Mouse (Mus musculus) left cerebral cortex, adult 18-20 months (tissue): ENCODE results near the gene Vmn1r135. TPM values are rescaled to one million over a fixed set of nuclear protein-coding genes. Genes with fewer than 3 reads are reported as not detected.
"Not testable (repeated sequence)": the region's sequence is repeated elsewhere in the genome, so short reads cannot be mapped to it uniquely, and the experiment has no call there.

Experiments used
- DNase-seq, 2 experiments: peaks; one replicate each; pipeline ENCODE4 v3.0.0; 2021 to 2022; ENCODE audit warnings: low spot score in 2 of 2, mixed read lengths in 1 of 2
- long read RNA-seq, 2 experiments: library from polyadenylated mRNA; stranded (forward); transcript quantifications; one replicate each; pipeline ENCODE4 v2.0.0; 2021
- total RNA-seq, 2 experiments: library from RNA; stranded (reverse); gene quantifications; 2 replicates each; pipeline ENCODE4 v1.2.3; 2021

The Vmn1r135 gene
- total RNA-seq = not detected
- long read RNA-seq, experiment 1 = 0 reads
- long read RNA-seq, experiment 2 = 0 reads

DNA sequence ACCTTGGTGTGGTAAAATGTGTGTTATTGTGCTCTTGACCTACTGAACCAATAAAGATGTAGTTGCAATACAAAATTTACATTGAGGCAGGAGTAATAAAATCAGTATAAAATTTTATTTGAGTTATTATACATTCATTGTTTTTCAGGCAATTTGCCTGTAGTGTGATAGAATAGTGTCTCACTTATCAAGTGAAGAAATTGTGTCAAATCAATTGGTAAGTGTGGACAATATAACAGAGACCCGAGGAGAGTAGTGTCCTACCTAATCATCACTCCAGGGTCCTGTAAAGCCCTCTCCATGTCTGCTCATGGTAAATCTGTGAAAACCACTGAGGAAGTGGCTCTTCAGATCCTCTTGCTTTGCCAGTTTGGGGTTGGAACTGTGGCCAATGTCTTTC lies at the start of gene Vmn1r135:
Vmn1r135 (plus strand) TSS at position 301 of the 400 bp plus-strand sequence.
- not testable (repeated sequence) for DNase-seq

DNA sequence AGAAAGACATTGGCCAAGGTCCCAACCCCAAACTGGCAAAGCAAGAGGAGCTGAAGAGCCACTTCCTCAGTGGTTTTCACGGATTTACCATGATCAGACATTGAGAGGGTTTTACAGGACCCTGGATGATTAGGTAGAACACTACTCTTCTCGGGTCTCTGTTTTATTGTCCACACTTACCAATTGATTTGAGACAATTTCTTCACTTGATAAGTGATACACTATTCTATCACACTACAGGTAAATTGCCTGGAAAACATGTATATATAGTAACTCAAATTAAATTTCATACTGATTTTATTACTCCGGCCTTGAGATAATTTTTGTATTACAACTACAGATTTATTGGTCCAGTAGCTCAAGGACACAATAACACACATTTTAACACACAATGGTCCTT lies 35.5 kb upstream of the Vmn1r135 start, which contains the start of gene Gm4177:
Gm4177 (minus strand) TSS at position 101 of the 400 bp plus-strand sequence.
- not testable (repeated sequence) for DNase-seq

DNA sequence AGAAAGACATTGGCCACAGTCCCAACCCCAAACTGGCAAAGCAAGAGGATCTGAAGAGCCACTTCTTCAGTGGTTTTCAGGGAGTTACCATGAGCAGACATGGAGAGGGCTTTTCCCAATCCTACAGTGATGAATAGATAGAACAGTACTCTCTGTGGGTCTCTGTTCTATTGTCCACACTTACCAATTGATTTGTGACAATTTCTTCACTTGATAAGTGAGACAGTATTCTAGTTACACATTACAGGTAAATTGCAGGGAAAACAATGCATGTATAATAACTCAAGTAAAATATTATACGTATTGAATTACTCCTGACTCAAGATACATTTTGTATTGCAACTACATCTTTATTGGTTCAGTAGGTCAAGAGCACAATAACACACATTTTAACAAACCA lies 12.0 kb downstream of the Vmn1r135 start, which contains the start of gene Gm5725:
Gm5725 (minus strand) TSS at position 101 of the 400 bp plus-strand sequence.
- DNase-seq = not testable (repeated sequence)

Other genes starting within 250 kb of the Vmn1r135 start
- gene Vmn1r132, start 218.3 kb upstream of the Vmn1r135 start, total RNA-seq = not detected
- gene Gm4175, start 70.9 kb upstream of the Vmn1r135 start, total RNA-seq = not detected
- not detected for gene Gm4177, start 35.6 kb upstream of the Vmn1r135 start, total RNA-seq
- not detected for gene Gm5725, start 11.9 kb downstream of the Vmn1r135 start, total RNA-seq
- gene Gm5891, start 88.9 kb downstream of the Vmn1r135 start, total RNA-seq = not detected
- gene Vmn1r137, start 162.2 kb downstream of the Vmn1r135 start, total RNA-seq = not detected
- not detected for gene Vmn1r138, start 196.5 kb downstream of the Vmn1r135 start, total RNA-seq
- gene Gm6176, start 224.0 kb downstream of the Vmn1r135 start, total RNA-seq = not detected
- gene Vmn1r139, start 236.7 kb downstream of the Vmn1r135 start, total RNA-seq = not detected